Mouse (Mus musculus): ENCODE results near the gene Negr1. TPM values are rescaled to one million over a fixed set of nuclear protein-coding genes. Genes with fewer than 3 reads are reported as not detected.

Gene Negr1
- polyA plus RNA-seq, 1 experiment from 2014 or later: 1.9 TPM

GRCm38 (mm10) chr3:157109308-157109707 is 547.7 kb downstream of the Negr1 start:
- Histone ChIP-seq H3K9me3 (ENCODE audit: control insufficient read depth, low read length) (no peaks in the 10 kb centered on the region), H3K36me3 (ENCODE audit: control insufficient read depth, insufficient read depth, low read length) (no peaks in the 10 kb centered on the region), H3K4me2 (ENCODE audit: low read depth, severe bottlenecking) (no peak overlapping the region), H3K27ac (replicated peaks; ENCODE audit: low read depth, low read length) (no peak overlapping the region), H3K27me3 (ENCODE audit: control insufficient read depth, insufficient read depth, low read length) (no peaks in the 10 kb centered on the region), H3K9ac (ENCODE audit: low read length) (no peak overlapping the region), H3K4me3 (ENCODE audit: low read depth, low read length) (no peak overlapping the region), H3K4me1 (ENCODE audit: control insufficient read depth, insufficient read depth, low read length) (no peaks in the 10 kb centered on the region)
- no peak for DNase-seq (ENCODE audit: low spot score)
- ATAC-seq (ENCODE audit: insufficient number of reproducible peaks, low FRiP score, low TSS enrichment, low read depth): 0 out of 2 replicates have a peak, but pooled peaks have one; percentile 69

- no peak for DNase-seq (ENCODE audit: low spot score)
- 33% methylated on average over 5 of the region's 5 CpGs for WGBS
- no peak overlapping the region for H3K27ac ChIP-seq (replicated peaks; ENCODE audit: low read depth, low read length)
- no peaks in the 10 kb centered on the region for H3K4me1 ChIP-seq (ENCODE audit: control insufficient read depth, insufficient read depth, low read length)
- H3K4me3 ChIP-seq (ENCODE audit: low read depth, low read length): no peak overlapping the region
- no peak for ATAC-seq (ENCODE audit: insufficient number of reproducible peaks, low FRiP score, low TSS enrichment, low read depth)
- H3K4me2 ChIP-seq (ENCODE audit: low read depth, severe bottlenecking): no peak overlapping the region
- H3K27me3 ChIP-seq (ENCODE audit: control insufficient read depth, insufficient read depth, low read length): no peaks in the 10 kb centered on the region
- H3K36me3 ChIP-seq (ENCODE audit: control insufficient read depth, insufficient read depth, low read length): no peaks in the 10 kb centered on the region
- H3K9ac ChIP-seq (ENCODE audit: low read length): no peak overlapping the region
- no peaks in the 10 kb centered on the region for H3K9me3 ChIP-seq (ENCODE audit: control insufficient read depth, low read length)
These were observed 553.6 kb downstream of the Negr1 start for GRCm38 (mm10) chr3:157115105-157115760.

GRCm38 (mm10) chr3:157116024-157116423 is 554.4 kb downstream of the Negr1 start:
- Histone ChIP-seq H3K9ac (ENCODE audit: low read length) (no peak overlapping the region), H3K4me3 (ENCODE audit: low read depth, low read length) (no peak overlapping the region), H3K4me1 (ENCODE audit: control insufficient read depth, insufficient read depth, low read length) (no peaks in the 10 kb centered on the region), H3K27ac (replicated peaks; ENCODE audit: low read depth, low read length) (no peak overlapping the region), H3K27me3 (ENCODE audit: control insufficient read depth, insufficient read depth, low read length) (no peaks in the 10 kb centered on the region), H3K4me2 (ENCODE audit: low read depth, severe bottlenecking) (no peak overlapping the region), H3K9me3 (ENCODE audit: control insufficient read depth, low read length) (no peaks in the 10 kb centered on the region), H3K36me3 (ENCODE audit: control insufficient read depth, insufficient read depth, low read length) (no peaks in the 10 kb centered on the region)
- no peak for DNase-seq (ENCODE audit: low spot score)
- ATAC-seq (ENCODE audit: insufficient number of reproducible peaks, low FRiP score, low TSS enrichment, low read depth): no peak; the same call in 1 of the 2 replicates
- WGBS: 97% methylated on average over 1 of the region's 1 CpGs

GRCm38 (mm10) chr3:157119916-157120315 is 558.3 kb downstream of the Negr1 start:
- no peak overlapping the region for H3K4me3 ChIP-seq (ENCODE audit: low read depth, low read length)
- H3K9me3 ChIP-seq (ENCODE audit: control insufficient read depth, low read length): no peaks in the 10 kb centered on the region
- no peaks in the 10 kb centered on the region for H3K27me3 ChIP-seq (ENCODE audit: control insufficient read depth, insufficient read depth, low read length)
- H3K9ac ChIP-seq (ENCODE audit: low read length): no peak overlapping the region
- H3K4me1 ChIP-seq (ENCODE audit: control insufficient read depth, insufficient read depth, low read length): no peaks in the 10 kb centered on the region
- H3K4me2 ChIP-seq (ENCODE audit: low read depth, severe bottlenecking): no peak overlapping the region
- no peaks in the 10 kb centered on the region for H3K36me3 ChIP-seq (ENCODE audit: control insufficient read depth, insufficient read depth, low read length)
- DNase-seq (ENCODE audit: low spot score) (no peak), ATAC-seq (ENCODE audit: insufficient number of reproducible peaks, low FRiP score, low TSS enrichment, low read depth) (no peak)
- H3K27ac ChIP-seq (replicated peaks; ENCODE audit: low read depth, low read length): no peak overlapping the region
- WGBS: 72% methylated on average over 2 of the region's 2 CpGs

GRCm38 (mm10) chr3:157146124-157146855 is 584.7 kb downstream of the Negr1 start:
- no peak for ATAC-seq (ENCODE audit: insufficient number of reproducible peaks, low FRiP score, low TSS enrichment, low read depth)
- Histone ChIP-seq H3K9ac (ENCODE audit: low read length) (no peak overlapping the region), H3K4me1 (ENCODE audit: control insufficient read depth, insufficient read depth, low read length) (no peaks in the 10 kb centered on the region), H3K36me3 (ENCODE audit: control insufficient read depth, insufficient read depth, low read length) (no peaks in the 10 kb centered on the region), H3K27me3 (ENCODE audit: control insufficient read depth, insufficient read depth, low read length) (no peaks in the 10 kb centered on the region), H3K4me2 (ENCODE audit: low read depth, severe bottlenecking) (no peak overlapping the region), H3K9me3 (ENCODE audit: control insufficient read depth, low read length) (no peaks in the 10 kb centered on the region), H3K27ac (replicated peaks; ENCODE audit: low read depth, low read length) (no peak overlapping the region), H3K4me3 (ENCODE audit: low read depth, low read length) (no peak overlapping the region)
- WGBS: 84% methylated on average over 14 of the region's 14 CpGs
- DNase-seq (ENCODE audit: low spot score): no peak

- 92% methylated on average over 3 of the region's 3 CpGs for WGBS
- Histone ChIP-seq H3K27ac (replicated peaks; ENCODE audit: low read depth, low read length) (no peak overlapping the region), H3K4me3 (ENCODE audit: low read depth, low read length) (no peak overlapping the region), H3K36me3 (ENCODE audit: control insufficient read depth, insufficient read depth, low read length) (no peaks in the 10 kb centered on the region), H3K9ac (ENCODE audit: low read length) (no peak overlapping the region), H3K4me1 (ENCODE audit: control insufficient read depth, insufficient read depth, low read length) (no peaks in the 10 kb centered on the region), H3K9me3 (ENCODE audit: control insufficient read depth, low read length) (no peaks in the 10 kb centered on the region), H3K27me3 (ENCODE audit: control insufficient read depth, insufficient read depth, low read length) (no peaks in the 10 kb centered on the region), H3K4me2 (ENCODE audit: low read depth, severe bottlenecking) (no peak overlapping the region)
- DNase-seq (ENCODE audit: low spot score): no peak
- no peak for ATAC-seq (ENCODE audit: insufficient number of reproducible peaks, low FRiP score, low TSS enrichment, low read depth)
These were observed 593.3 kb downstream of the Negr1 start for GRCm38 (mm10) chr3:157154902-157155301.

- no peak overlapping the region for H3K4me2 ChIP-seq (ENCODE audit: low read depth, severe bottlenecking)
- no peak overlapping the region for H3K27ac ChIP-seq (replicated peaks; ENCODE audit: low read depth, low read length)
- ATAC-seq (ENCODE audit: insufficient number of reproducible peaks, low FRiP score, low TSS enrichment, low read depth): no peak
- H3K4me3 ChIP-seq (ENCODE audit: low read depth, low read length): no peak overlapping the region
- no peaks in the 10 kb centered on the region for H3K4me1 ChIP-seq (ENCODE audit: control insufficient read depth, insufficient read depth, low read length)
- H3K9me3 ChIP-seq (ENCODE audit: control insufficient read depth, low read length): no peaks in the 10 kb centered on the region
- no peaks in the 10 kb centered on the region for H3K36me3 ChIP-seq (ENCODE audit: control insufficient read depth, insufficient read depth, low read length)
- no peak overlapping the region for H3K9ac ChIP-seq (ENCODE audit: low read length)
- no peaks in the 10 kb centered on the region for H3K27me3 ChIP-seq (ENCODE audit: control insufficient read depth, insufficient read depth, low read length)
- no peak for DNase-seq (ENCODE audit: low spot score)
These were observed 593.9 kb downstream of the Negr1 start for GRCm38 (mm10) chr3:157155513-157155912.

- no peak overlapping the region for H3K4me3 ChIP-seq (ENCODE audit: low read depth, low read length)
- H3K9ac ChIP-seq (ENCODE audit: low read length): no peak overlapping the region
- H3K4me1 ChIP-seq (ENCODE audit: control insufficient read depth, insufficient read depth, low read length): no peaks in the 10 kb centered on the region
- H3K9me3 ChIP-seq (ENCODE audit: control insufficient read depth, low read length): no peaks in the 10 kb centered on the region
- DNase-seq (ENCODE audit: low spot score): no peak
- no peak overlapping the region for H3K4me2 ChIP-seq (ENCODE audit: low read depth, severe bottlenecking)
- WGBS: 94% methylated on average over 3 of the region's 3 CpGs
- no peak for ATAC-seq (ENCODE audit: insufficient number of reproducible peaks, low FRiP score, low TSS enrichment, low read depth)
- no peak overlapping the region for H3K27ac ChIP-seq (replicated peaks; ENCODE audit: low read depth, low read length)
- no peaks in the 10 kb centered on the region for H3K36me3 ChIP-seq (ENCODE audit: control insufficient read depth, insufficient read depth, low read length)
- H3K27me3 ChIP-seq (ENCODE audit: control insufficient read depth, insufficient read depth, low read length): no peaks in the 10 kb centered on the region
These were observed 603.4 kb downstream of the Negr1 start for GRCm38 (mm10) chr3:157164840-157165595.

Data from limb, embryonic 11.5 days (tissue).